Mouse (Mus musculus) megakaryocyte, adult 5-6 weeks (primary cell): ENCODE data around the gene Scgb1a1. TPM values are rescaled to one million over a fixed set of nuclear protein-coding genes. Genes with fewer than 3 reads are reported as not detected.
A peak's percentile ranks its signal among the peaks of the same experiment; 100 is the strongest.
"Not testable (repeated sequence)": the region's sequence is repeated elsewhere in the genome, so short reads cannot be mapped to it uniquely, and the experiment has no call there.

ENCODE experiments used
- ATAC-seq: 2 replicates; pipeline ENCODE4 v1.8.0; 2016; ENCODE audit warnings: mild to moderate bottlenecking, inconsistent platforms; ENCODE audit not compliant: poor library complexity, severe bottlenecking
- total RNA-seq, 2 experiments: library from RNA; stranded (forward) in 1 of 2; stranded (reverse) in 1 of 2; fragments of 153-499, 151-499 nt in 1 of 2; fragments of 221-1000, 200-1000 nt in 1 of 2; gene quantifications; 2 replicates each; pipeline versions ENCODE4 v1.2.3 to v1.2.4; 2015 to 2017

The Scgb1a1 gene
- 0.82 and 1.5 TPM in 2 replicates for total RNA-seq (2015)
- total RNA-seq (2017) = 1.6 TPM in 1 of 2 replicates, not detected in the other

GRCm38 (mm10) chr19:9087821-9088220, at the start of gene Scgb1a1:
TSS of gene Scgb1a1 (minus strand) at chr19:9087958.
- peak; percentile 52; the same call in 1 of the 2 replicates for ATAC-seq

DNA sequence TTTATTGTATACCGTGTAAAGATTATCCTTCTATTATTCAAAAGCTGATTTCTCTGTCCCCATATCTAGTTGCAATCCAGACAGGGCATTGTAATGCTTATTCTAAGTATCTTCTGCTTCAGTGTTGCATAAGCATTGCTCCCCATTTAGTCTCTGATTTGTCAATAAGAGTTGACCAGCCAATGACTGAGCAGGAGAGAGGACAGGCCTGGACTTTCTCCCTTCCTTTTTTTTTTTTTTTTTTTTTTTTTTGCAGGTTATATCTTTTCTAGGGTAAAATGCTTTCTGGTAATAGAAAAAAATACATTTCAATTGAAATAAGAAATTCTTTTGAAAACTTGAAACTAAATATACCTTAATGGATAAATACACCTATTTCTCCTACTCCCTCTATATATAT, 49.4 kb upstream of the Scgb1a1 start:
- peak; percentile 43; the same call in 1 of the 2 replicates for ATAC-seq

GRCm38 (mm10) chr19:9135512-9136331, 48.0 kb upstream of the Scgb1a1 start, which contains the start of gene Asrgl1:
TSS of gene Asrgl1 (minus strand) at chr19:9135636.
- ATAC-seq = peak; percentile 99

DNA sequence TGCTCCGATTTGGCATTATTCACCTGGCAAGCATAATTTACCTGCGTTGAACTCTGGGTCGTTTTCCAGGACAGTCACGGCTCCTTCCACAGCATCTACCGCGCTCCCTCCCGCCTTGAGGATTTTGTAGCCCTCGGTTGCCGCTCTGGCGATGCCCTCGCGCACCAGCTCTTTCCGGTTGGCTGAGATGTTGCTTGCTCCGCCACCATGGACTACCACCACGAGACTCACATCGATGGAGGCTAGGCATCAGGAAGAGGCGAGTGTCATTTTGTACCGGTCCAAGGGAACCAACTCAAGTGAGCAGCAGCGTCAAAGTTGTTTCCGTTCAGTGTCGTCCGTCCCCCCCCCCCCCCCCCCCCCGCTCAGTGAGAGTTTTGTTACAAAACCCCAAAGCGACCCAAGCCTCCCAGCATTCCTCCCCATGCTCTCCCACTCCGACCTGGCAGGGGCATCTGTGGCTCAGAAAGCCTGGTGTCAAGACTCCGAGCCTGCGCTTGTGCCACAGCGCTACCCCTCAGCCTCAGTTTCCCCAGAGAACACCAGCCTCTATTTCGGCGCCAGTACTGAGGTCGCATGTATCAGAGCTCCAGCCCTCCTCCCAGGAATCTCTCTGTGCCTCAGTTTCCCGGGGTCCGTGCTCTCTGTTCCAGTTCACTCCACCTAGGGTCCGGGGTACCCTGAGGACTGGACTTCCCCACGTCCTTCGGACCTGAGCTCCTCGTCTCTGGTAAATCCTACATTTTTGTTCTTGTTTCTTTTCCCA, 47.2 kb upstream of the Scgb1a1 start:
- ATAC-seq = peak; percentile 44

DNA sequence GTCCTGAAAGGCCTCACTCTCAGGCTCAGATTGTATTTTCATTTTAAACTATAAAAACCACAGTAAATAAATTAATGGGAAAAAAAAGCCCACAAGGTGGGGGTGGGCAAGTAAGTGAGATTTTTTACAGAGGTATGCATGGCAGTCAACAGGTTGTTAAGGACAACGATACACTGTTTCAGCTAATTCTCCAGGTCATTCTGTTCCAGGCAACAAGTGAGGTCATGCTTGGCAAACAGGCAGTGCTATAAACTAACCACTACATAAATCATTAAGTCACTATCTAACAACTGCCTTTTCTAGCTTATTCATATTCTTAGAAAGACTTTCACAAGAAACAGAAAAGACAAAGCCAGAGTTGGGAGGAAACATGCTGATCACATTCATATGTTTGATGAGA, 42.2 kb upstream of the Scgb1a1 start:
- ATAC-seq = no peak

- no peak for ATAC-seq
Measured at GRCm38 (mm10) chr19:9128499-9129194, 40.9 kb upstream of the Scgb1a1 start.

DNA sequence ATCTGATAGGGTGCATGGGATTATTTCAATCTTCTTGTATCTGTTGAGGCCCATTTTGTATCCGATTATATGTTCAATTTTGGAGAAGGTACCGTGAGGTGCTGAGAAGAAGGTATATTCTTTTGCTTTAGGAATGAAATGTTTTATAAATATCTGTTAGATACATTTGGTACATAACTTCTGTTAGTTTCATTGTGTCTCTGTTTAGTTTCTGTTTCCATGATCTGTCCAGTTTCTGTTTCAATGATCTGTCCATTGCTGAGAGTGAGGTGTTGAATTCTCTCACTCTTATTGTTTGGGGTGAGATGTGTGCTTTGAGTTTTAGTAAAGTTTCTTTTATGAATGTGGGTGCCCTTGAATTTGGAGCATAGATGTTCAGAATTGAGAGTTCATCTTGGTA, 36.2 kb upstream of the Scgb1a1 start:
- not testable (repeated sequence) for ATAC-seq

DNA sequence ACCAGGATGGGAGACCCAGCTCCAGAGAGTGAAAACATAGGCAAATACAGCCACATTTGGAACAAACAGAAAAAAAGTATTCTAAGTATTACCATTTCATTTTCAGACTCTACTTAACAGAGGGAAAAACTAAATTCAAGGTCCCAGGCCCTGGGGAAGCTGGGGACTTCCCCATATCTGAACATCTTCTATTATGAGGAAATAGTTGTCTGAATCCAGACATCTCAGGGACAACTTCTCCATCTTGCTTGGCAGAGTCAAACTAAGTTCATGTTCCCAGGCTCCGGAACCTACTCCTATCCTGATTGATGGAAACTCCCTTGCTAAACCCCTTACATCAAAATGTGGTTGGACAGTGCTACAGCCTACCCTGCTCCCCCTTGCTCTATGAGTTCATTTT, 34.6 kb upstream of the Scgb1a1 start:
- ATAC-seq = no peak

GRCm38 (mm10) chr19:9119655-9120425, 32.1 kb upstream of the Scgb1a1 start:
- ATAC-seq = no peak

- ATAC-seq = no peak
Measured at GRCm38 (mm10) chr19:9117275-9117674, 29.5 kb upstream of the Scgb1a1 start.

GRCm38 (mm10) chr19:9116268-9116667, 28.5 kb upstream of the Scgb1a1 start:
- ATAC-seq = peak; percentile 64

GRCm38 (mm10) chr19:9112043-9112442, 24.3 kb upstream of the Scgb1a1 start:
- ATAC-seq = no peak

GRCm38 (mm10) chr19:9110182-9110869, 22.6 kb upstream of the Scgb1a1 start:
- peak; percentile 90 for ATAC-seq

DNA sequence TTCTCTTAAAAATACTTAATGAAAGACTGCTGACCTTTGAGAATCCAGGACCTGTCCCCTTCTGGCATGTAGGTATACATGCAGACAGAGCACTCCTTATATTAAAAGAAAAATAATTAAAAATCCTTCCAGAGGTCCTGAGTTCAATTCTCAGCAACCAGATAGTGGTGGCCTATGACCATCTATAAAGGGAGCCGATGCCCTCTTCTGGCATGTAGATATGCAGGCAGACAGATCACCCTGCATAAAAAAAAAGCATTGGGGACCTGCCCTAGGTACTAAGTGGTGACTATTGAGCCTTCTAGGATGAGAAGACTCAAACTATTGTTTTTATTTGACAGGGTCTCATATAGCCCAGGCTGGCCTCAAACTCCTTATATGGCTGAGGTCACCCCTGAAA, 20.8 kb upstream of the Scgb1a1 start:
- ATAC-seq = no peak

DNA sequence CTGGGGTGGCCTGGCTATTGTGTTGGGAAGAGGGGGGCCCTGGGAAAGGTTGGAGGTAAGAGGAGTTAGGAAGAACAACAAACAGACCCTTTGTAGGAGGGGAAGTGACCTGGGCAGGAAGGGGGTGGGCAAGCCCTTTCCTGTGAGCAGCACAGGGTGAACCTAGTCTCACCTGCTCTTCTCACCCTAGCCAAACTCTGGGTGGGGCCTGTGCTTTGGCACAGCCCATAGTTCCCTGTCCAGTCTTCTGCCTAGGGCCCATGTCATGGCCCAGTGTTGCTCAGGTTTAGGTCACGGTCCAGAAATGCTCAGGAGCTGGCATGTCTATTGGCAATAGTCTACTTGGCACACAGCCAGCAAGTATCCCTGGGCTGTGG, 19.6 kb upstream of the Scgb1a1 start:
- ATAC-seq = no peak

GRCm38 (mm10) chr19:9106751-9107378, 19.1 kb upstream of the Scgb1a1 start:
- ATAC-seq = no peak

GRCm38 (mm10) chr19:9106096-9106495, 18.3 kb upstream of the Scgb1a1 start:
- ATAC-seq = no peak

DNA sequence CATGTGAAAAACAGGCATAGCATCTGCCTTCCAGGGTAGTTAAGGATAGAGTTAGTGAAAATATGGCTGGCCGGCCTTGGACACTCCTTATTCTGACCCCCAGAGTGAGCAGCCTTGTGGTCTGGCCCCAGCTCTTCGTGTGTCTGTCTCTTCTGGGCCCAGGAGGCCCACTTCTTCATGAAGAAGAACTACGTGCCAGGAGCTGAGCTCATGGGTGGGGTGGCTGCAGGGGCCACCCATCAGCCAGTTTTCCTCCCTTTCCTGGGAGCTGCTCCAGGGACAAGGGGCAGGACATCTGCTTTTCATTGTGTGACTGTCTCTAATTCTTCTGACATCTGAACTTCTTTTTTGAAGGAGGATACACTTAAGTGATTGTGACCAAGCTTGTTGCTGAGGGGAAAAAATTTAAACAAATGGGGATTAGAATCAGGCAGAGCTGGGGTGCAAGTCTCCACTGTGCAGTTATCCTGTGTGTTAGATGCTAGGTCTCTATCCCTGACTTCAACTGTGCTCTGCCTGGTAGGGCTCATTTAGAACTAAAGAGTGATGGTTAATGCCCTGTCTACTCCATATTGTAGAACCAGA, 17.4 kb upstream of the Scgb1a1 start:
- no peak for ATAC-seq

DNA sequence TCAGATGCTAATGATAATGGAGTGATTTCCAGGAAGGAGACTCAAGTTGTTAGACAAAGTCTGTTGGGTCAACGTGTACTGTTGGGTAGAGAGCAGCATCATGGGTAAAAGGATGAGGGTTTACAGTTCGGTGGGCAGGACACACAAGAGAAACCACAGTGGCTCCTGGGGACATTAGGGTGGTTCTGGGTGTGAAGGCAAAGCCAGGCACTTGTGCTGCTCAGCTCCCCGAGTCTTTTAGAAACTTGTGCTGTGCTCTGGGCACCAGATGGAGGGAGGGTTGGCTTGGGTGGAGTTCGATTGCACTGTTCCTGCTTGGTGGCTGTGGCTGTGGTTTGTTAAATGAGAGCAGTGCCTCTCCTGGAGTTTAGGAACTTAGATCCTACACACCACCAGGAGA, 16.2 kb upstream of the Scgb1a1 start:
- peak; percentile 35; the same call in 1 of the 2 replicates for ATAC-seq
